Mouse (Mus musculus): ENCODE measurements around the gene Cyb561d1. TPM values are rescaled to one million over a fixed set of nuclear protein-coding genes. Genes with fewer than 3 reads are reported as not detected.

The Cyb561d1 gene
- total RNA-seq, 2 experiments from 2014 or later = 2.7 TPM

DNA sequence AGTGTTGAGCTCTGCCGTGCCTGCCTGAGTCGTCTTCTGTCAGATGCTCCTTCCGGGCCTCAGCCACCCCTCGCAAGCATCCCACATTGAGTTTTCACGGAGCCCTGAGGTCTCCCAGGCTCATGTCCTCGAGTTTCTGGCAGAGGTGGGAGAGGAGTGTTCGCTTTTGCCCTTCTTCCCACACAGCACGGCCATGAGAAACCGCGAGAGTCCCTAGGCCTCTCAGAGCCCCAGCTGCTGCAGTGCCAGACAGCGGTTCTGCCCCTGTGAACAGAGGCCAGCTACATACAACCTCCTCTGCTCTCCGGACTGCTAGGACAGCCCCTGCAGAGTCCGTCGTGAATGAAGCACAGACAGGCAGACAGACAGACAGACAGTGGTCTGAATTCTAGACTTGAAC, 33.5 kb downstream of the Cyb561d1 start:
- peak; percentile 40 for DNase-seq

DNA sequence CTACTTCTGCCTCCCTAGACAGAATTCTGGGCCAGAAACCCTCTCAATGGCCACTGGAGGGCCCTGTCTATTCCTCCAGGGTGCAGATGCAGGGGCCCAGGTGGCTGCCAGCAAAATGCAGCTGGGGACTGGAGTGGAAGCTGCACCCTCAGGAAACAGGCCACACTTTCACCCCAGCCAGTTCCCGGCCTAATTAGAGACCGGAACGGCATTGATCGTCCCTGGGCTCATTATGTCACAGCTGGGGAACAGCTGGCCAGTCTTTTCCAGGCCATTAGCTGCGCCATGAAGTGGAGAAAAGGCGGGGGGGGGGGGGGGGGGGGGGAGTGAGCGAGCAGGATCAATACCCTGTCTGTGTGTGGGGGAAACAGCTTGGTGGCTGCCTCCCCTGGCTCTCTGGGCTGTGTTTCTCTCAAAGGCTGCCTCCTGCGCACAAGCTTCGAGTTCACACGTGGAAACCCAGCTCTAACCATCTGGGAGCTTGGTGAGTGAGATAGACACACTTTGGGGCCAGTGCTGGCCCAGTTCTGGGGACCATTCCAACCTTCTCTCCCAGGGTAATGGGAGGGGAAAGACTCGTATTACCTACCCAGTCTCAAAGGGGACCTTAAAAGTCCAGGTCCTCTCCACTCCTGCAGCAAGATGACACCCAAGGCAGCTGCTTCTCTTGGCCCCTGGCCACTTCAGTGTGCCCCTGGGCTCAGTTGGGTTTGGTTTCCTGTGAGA, 34.4 kb downstream of the Cyb561d1 start:
- peak; percentile 77 for DNase-seq

DNA sequence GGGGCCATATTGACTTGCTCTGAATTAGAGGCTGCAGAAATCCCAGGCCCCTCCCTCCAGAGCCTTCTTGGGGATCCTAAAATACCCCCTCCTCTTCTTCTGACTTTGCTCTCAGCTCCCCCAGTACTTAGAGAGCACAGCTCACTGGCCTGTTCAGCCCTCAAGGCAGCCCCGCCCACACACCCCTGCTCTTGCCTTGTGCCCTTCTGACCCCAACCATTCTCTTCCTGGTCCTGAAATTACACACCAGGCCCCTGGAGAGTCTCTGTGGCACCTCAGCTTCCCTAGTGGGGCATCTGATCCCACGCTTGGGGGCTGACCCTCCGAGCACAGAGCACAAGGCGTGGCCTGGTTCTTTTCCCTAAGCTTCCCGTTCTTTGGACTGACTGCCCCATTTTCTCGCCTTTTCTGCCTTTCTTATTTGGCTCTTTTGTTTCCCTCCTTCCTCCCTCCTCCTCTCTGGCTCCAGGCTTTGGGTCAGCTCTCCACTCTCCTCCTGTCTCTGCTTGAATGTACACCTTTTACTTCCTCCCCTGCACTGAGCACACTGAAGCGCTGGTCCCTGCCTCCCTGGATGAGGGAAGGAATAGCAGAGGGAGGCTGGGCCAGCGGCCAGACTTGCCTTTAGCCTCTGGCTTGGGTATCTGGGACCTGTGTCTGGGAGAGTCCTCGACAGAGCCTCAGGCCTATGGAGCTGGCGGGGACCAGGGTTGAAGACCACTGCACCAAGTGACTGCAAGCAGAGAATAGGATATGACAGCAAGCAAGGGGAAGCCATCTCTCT, 35.3 kb downstream of the Cyb561d1 start:
- peak; percentile 16 for DNase-seq

DNA sequence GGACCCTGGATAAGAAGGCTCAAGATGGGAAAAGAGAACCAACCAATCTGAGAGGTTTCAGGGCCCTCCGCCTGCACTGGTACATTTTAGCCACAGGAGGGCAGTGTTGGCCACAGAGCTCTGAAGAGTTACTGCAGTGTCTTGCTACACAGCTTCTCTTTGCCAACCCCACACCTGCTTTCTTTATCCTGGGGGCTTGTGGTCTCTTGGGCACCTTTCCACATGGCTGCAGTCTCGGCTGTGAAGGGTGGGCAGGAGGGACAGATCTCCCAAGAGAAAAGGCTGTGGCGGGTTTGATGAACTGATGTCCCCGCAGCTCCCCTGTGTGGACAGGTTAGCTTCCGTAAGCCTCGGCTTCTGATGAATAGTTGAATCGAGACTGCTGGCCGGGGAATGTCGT, 36.2 kb downstream of the Cyb561d1 start:
- DNase-seq = peak; percentile 67

DNA sequence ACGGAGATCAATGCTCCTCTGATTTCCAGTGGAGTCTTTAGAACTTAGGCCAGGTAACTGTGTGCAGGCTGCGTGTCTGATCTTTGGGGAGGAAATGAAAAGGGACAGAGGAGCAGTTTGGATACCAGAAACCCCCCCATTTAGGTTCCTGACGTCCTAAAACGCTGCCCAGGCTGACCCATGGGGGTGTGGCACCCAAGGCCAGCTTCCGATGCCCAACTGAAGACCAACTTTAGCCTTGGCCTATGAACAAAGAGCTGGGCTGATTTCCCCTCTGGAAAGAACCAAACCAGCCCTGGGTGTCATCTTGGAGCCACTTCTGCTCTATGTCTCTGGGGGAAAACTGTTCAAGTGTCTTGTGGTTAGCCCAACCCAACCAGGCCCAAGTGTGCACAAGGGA, 36.9 kb downstream of the Cyb561d1 start:
- no peak for DNase-seq

DNA sequence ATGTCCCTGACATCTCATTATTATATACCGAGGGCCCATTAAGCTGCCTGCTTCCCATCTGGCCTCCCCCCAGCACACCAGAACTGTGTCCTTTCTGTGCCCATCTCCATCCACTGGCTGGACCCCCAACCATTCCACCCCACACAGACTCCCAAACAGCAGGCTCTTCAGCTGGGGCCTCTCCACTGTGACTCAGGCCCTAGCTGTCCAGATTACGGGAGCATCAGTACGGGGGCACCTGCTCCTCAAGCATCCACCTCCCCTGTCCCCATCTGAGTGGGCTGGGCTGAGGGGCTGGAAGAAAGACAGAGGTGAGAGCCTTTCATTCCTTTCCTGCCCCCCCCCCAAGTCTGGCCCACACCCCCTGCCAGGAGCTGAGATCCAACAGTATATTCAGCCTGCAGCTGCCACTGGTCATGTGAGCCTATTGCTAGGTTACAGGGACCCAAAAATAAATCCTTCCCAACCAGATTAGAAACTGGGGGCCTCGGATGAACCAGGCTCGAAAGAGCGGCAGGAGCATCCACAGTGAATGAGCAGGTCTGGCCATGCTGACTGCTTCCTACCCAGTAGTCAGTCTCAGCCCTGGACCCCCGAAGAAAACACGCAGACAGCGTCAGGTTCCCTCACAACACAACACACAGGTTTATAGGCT, 42.5 kb downstream of the Cyb561d1 start:
- no peak for DNase-seq

DNA sequence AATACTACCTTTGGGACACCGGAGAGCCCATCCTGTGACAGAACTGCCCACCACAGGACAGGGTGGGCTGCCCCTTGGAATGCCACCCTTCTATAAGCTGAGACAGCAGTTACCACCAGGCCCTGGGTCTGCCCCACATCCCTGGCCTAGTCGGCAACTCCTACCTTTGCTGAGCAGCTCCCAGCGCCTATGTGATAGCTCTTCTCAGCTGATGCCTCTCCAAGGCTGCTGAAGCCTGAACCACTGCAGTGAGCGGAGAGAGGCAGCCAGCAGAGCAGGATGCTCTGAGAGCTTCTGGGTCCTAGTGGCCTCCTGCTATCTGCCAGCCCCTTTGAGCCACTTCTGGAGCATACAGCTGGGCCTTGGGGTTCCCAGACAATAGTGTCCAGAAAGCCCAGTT, 46.4 kb downstream of the Cyb561d1 start, which contains the start of gene Gpr61:
Gpr61 (minus strand) TSS at position 227 of the 400 bp plus-strand sequence.
- DNase-seq = no peak

DNA sequence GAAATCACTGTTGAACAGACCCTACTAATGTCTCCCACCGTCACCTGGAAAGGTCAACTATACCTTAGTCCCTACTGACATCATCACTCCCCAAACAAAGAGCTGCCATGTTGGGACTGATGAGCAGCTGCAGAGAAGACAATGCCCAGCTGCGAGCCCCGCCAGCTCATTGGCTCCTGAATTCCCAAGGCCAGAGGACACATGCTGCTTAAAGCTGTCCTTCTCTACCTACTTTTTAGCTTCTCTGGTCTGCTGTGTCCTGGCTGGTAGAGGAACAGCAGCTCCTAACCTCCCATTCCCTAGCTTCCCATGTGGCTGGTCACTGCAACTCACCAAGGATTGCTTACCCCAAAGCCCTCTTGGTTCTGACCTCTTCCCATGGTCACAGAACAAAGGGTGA, 48.7 kb downstream of the Cyb561d1 start:
- no peak for DNase-seq

DNA sequence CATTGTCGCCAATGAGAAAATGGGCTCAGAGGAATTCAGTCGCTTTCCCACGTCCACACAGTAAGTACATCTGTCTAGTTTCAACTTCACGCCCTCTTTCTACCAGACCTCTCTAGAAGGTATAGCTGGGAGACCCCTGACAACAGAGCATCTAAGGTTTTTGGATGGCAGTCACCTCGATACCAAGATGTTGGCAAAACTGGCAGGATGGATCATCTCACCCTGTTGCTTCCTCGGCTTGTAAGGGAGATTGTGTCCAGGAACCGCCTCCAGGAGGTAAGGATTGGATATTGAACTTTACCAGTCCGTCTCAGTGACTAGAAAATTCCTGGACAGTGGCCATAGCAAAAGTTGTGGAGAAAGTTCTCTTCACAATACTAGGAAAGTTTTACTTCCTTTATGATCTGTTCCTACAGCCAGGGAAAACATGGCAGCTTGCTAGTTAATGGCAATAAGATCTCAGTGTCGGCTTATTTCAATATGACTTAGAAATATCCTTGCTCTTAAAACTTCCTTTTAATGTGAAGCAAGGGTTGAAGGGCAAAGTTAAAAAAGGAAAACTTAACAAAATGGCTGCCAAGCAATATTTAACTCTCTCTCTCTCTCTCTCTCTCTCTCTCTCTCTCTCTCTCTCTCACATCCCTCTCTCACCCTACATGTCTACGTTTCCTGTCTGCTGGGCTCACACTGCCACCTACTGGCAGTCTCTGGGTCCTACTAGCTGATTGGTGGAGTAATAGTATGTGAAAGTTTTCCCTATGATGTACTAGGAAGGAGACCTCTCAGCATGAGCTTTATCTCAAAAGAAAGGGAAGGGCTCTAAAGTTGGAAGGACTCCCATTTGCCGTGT, 53.4 kb downstream of the Cyb561d1 start:
- peak; percentile 76 for DNase-seq

DNA sequence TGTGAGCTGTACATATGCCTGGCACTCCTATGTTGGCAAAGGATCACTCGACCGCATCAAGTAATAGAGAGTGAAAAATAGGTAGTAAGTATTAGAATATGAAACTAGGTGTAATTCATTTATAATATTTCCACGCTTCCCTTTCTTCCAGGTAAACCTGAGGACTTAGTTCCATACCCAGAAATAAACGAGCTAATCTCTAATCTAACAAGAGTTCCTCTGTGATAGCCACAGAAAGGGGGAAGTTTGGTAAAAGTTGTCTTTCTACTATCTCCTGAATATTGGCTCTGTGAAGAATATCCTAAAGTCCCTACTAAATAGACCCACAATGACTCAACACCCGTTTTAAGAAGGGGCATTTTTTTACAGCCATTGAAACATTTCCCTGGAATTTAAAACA, 54.3 kb downstream of the Cyb561d1 start:
- no peak for DNase-seq

Other genes starting within 250 kb of the Cyb561d1 start
- gene Gstm3, start 231.9 kb downstream of the Cyb561d1 start, total RNA-seq (2021) = not detected
- gene Gstm2, start 214.8 kb downstream of the Cyb561d1 start, total RNA-seq (2021) = 100 to 1,000 TPM in 1 of 2 experiments, 10 to 100 TPM in 1; 77.6 to 100 TPM
- gene Gstm1, start 183.2 kb downstream of the Cyb561d1 start, total RNA-seq (2021) = 100 to 1,000 TPM; 153 to 158 TPM
- gene Gstm4, start 156.3 kb downstream of the Cyb561d1 start, total RNA-seq (2021) = 10 to 100 TPM; 11.8 to 12.1 TPM
- gene Ampd2, start 114.6 kb downstream of the Cyb561d1 start, total RNA-seq (2021) = 1 to 10 TPM; 3.5 to 5.5 TPM
- under 1 TPM in 1 of 2 experiments, not detected in 1; 0.15 TPM for gene Gnat2, start 108.4 kb downstream of the Cyb561d1 start, total RNA-seq (2021)
- 10 to 100 TPM; 11.4 to 11.7 TPM for gene Gnai3, start 55.1 kb downstream of the Cyb561d1 start, total RNA-seq (2021)
- gene Gpr61, start 46.3 kb downstream of the Cyb561d1 start, total RNA-seq (2021) = not detected
- gene Amigo1, start 14.9 kb downstream of the Cyb561d1 start, total RNA-seq (2021) = 10 to 100 TPM; 21.3 to 23.3 TPM
- 1 to 10 TPM; 6.1 to 6.5 TPM for gene Atxn7l2, start 9.7 kb upstream of the Cyb561d1 start, total RNA-seq (2021)
- gene Sypl2, start 25.4 kb upstream of the Cyb561d1 start, total RNA-seq (2021) = 100 to 1,000 TPM; 596 to 597 TPM
- 10 to 100 TPM; 48.6 to 50.5 TPM for gene Psma5, start 55.7 kb upstream of the Cyb561d1 start, total RNA-seq (2021)
- gene Sort1, start 82.9 kb upstream of the Cyb561d1 start, total RNA-seq (2021) = 10 to 100 TPM; 34.0 to 48.3 TPM
- not detected for gene Mybphl, start 163.7 kb upstream of the Cyb561d1 start, total RNA-seq (2021)
- gene Psrc1, start 182.6 kb upstream of the Cyb561d1 start, total RNA-seq (2021) = under 1 TPM in 1 of 2 experiments, not detected in 1; 0.32 TPM
- gene Celsr2, start 214.3 kb upstream of the Cyb561d1 start, total RNA-seq (2021) = 1 to 10 TPM; 4.8 to 5.9 TPM
- 100 to 1,000 TPM; 105 to 114 TPM for gene Sars, start 244.0 kb upstream of the Cyb561d1 start, total RNA-seq (2021)

All from gastrocnemius, postnatal 25 days (tissue).